Mouse (Mus musculus) liver, adult (tissue): ENCODE measurements around the gene Spem2.
A peak's percentile ranks its signal among the peaks of the same experiment; 100 is the strongest.

ENCODE experiments used
- GATA4 ChIP-seq: IDR thresholded peaks from 2 replicates; pipeline ENCODE4 v1.6.1; 2014; ENCODE audit warnings: mild to moderate bottlenecking, low read length; ENCODE audit not compliant: insufficient replicate concordance

Spem2 gene

DNA sequence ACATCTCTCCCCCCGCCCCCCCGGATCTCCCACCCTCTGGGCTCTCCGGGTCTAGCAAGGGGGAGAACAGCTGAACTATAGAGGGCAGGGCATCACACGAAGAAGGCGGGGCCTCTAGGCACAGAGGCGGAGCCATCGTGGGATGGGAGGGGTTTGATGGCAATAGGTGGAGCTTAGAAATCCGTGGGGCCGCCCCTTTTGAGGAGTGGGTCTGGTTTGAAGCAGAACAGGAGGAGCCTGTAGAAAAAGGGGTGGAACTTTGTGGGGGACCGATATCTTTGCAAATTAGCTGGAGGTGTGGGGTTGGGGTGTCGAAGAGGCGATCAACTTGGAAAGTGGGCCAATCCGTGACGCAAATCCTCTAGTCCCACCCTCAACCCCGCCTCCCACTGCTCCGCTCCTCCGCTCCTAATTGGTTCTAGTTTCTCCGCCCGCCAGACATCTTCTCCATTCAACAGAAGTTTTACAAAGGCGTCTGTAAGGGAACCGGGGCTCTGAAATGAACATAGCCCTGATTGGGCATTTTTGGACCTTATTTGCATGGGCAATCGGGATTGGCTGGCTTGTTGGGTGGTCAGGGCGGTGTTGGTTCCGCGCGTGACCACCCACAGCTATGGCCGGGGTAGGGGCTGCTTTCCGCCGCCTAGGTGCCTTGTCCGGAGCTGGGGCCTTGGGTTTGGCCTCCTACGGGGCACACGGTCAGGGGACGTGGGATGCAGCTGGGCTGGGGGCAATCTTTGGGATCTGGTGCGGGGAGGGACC lies 19.9 kb upstream of the Spem2 start, which contains the start of gene Tmem256:
Gene Tmem256 (plus strand): TSS at position 563 of the 762 bp plus-strand sequence.
- peak; percentile 40; the same call in 1 of the 2 replicates for TF ChIP-seq GATA4

GRCm38 (mm10) chr11:69837604-69837951 lies 19.3 kb upstream of the Spem2 start, which contains the start of gene Nlgn2:
Gene Nlgn2 (minus strand): TSS chr11:69837784.
- TF ChIP-seq GATA4, result no peak

GRCm38 (mm10) chr11:69836703-69837576 lies 18.7 kb upstream of the Spem2 start:
- no peak for TF ChIP-seq GATA4

GRCm38 (mm10) chr11:69835966-69836335 lies 17.7 kb upstream of the Spem2 start:
- no peak for TF ChIP-seq GATA4

DNA sequence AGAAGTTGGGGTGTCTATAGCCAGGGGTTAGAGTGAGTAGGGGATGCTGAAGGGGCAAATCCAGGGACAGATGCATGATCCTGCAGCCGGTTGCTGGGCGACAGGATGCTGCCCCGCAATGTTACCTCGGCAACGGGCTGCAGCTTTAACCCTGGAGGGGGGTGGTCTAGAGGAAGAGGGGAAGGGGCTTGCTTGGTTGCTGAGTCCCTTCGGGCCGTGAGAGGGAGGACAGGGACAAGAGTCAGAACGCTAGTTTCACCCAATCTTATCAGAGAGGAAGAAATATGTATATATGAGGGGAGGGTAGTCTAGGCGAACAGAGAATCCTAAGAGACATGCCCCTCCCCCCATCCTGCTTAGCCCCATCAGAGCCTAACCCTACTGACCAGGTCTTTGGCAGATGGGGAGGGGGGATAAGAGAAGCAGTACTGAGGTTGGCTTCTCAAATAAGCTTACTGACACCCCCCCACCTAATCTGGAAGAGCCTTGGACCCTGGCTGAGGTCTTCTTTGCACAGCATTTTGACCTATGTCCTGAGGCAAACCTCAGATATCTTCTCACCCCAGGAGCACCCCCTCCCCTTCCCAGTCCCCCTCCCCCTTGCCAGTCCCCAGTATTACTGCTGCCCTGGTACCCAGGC lies 17.2 kb upstream of the Spem2 start:
- no peak for TF ChIP-seq GATA4

DNA sequence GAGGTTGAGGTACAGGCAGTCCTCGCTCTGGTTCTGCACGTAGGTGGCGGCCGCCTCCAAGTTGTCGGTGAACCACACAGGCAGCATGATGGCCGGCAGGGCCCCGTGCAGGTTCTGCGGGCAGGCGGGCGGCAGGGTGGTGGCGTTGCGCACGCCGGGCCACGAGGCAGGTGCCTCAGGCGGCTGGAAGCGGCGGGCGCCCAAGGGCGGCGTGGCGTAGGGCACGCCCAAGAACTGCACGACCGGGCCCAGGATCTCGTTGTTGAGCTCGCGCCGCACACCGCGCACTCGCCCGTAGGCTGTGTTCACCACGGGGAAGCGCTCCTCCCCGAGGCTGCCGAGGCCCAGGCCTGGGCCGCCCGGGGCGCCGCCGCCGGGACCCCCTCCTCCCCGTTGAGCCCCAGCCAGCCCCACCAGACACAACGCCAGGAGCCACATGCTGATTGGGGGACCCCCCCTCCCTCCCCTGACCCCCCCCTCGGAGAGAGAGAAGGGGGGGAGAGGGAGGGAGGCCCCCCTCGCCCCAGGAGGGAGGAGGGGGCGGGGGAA lies 15.8 kb upstream of the Spem2 start:
- no peak for TF ChIP-seq GATA4

- no peak for TF ChIP-seq GATA4
Observed at GRCm38 (mm10) chr11:69833554-69833953, 15.3 kb upstream of the Spem2 start.

DNA sequence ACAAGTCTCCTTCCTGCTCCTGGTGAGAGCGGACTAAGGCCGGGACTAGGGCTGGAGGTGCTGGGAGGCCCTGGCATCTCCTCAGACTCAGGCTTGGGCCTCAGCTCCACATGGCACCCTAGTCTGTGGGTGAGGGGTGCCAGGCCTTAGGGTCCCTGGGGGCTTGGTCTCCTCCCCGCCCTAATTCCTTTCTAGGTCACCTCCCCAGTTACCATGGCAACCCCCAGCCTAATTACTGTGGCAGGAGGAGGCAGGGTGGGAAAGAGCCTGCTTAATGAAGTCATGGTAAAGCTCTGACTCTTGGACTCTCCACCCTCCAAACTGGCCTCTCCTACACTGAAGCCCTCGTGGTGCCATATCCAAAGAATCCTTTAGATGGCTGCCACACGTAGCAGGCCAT lies 10.6 kb upstream of the Spem2 start:
- no peak for TF ChIP-seq GATA4

DNA sequence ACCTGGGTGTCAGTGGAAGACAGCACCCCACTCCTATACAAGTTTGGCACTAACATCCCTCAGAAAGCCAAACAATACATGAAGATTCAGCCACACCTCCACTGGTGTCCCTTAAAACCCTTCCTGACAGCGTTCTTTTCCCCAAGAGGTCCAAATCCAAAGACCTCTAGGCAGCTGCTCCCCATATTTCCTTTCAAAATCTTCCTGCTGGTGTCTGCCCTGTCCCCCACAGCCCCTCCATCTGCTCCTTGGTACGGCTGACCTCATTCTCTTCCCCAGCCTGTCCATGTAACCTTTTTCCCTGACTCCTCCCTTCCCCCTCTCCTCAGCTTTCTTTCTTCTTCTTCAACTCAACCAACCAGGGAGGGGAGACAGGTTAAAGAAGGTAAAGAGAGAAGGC lies 5.2 kb upstream of the Spem2 start:
- no peak for TF ChIP-seq GATA4

GRCm38 (mm10) chr11:69822080-69822479 lies 3.8 kb upstream of the Spem2 start, which contains the start of gene Spem1:
Gene Spem1 (minus strand): TSS chr11:69822180.
- TF ChIP-seq GATA4, result no peak

GRCm38 (mm10) chr11:69818871-69819270 lies 606 bp upstream of the Spem2 start:
- no peak for TF ChIP-seq GATA4

DNA sequence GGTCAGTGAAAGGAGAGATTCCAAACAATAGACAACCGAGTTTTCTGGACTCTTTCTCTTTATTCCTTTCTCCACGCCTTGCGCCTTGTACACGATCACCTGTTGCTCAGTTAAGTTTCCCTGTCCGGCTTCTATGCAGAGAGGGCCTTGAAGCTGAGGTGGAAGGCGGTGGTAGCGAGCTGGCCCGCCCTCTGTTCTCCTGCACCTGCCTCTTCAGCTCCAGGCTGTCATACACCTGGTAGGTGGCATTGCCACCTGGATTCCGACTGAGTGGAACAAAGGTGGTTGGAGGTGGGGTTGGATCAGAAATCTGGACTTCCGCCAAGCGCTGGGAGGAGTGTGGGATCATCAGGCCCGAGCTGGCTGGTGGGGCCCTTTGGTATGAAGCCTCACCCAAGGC lies 1.7 kb downstream of the Spem2 start:
- no peak for TF ChIP-seq GATA4

DNA sequence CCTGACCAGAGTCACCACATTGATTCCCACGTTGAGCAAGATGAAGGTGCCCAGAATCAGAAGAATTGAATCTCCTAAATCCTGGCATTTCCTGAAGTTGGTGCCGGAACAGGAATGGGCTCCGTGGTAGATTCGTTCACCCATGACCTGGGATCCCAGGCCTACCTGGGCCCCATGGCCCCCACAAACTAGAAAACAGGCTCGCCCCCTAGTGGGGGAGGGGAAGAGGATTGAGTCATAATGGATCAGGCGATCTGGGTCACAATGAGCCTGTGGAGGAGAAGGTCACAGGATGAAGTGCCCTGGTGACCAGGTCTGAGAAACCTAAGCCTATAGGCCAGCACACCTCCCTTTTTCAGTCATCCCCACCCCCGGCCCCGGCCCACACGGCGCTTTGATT lies 3.1 kb downstream of the Spem2 start, which contains the start of gene Gm39566:
Gene Gm39566 (minus strand): TSS at position 144 of the 400 bp plus-strand sequence.
- TF ChIP-seq GATA4, result no peak

DNA sequence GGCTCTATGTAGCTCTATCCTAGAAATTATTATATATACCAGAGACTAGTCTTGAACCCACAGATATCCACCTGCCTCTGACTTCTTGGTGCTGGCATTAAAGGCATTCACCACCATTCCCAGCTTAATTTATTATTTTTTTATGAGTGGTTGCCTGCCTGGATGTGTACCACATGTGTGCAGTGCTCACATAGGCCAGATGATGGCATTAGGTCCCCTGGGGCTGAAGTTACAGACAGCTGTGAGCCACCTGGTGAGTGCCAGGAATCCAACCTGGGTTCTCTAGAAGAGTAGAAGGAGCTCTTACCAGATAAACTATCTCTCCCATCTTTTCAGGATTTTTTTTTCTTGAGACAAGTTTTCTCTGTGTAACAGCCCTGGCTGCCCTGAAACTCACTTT lies 8.0 kb downstream of the Spem2 start:
- TF ChIP-seq GATA4, result no peak

DNA sequence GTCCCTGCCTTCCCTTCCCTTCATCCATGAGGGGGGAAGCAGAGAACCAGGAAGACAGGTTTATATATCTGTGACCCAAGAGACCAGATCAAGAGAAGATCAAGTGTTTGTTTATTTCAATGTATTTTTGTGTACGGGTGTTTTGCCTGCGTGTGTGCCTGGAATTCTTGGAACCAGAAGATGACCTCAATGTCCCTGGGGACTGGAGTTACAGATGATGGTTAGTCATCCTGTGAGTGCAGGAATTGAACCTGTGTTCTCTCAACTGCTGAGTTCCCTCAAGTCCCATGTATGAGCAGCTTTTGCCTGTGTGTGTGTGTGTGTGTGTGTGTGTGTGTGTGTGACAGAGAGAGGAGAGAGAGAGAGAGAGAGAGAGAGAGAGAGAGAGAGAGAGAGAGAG lies 10.6 kb downstream of the Spem2 start:
- TF ChIP-seq GATA4, result no peak

GRCm38 (mm10) chr11:69806378-69806777 lies 11.9 kb downstream of the Spem2 start:
- TF ChIP-seq GATA4, result no peak
